Mouse (Mus musculus): ENCODE data around the gene Apba2. TPM values are rescaled to one million over a fixed set of nuclear protein-coding genes. Genes with fewer than 3 reads are reported as not detected.

The Apba2 gene
- polyA plus RNA-seq, 1 experiment from 2014 or later = 7.3 TPM

- no peak overlapping the region for H3K4me2 ChIP-seq (replicated peaks)
- no peak overlapping the region for H3K4me3 ChIP-seq (replicated peaks)
- 79% methylated on average over 6 of the region's 6 CpGs for WGBS
- no peak for ATAC-seq (ENCODE audit: insufficient number of reproducible peaks, low FRiP score, low TSS enrichment, low read depth)
- no peaks in the 10 kb centered on the region for H3K36me3 ChIP-seq
- no peaks in the 10 kb centered on the region for H3K9me3 ChIP-seq (replicated peaks)
- no peaks in the 10 kb centered on the region for H3K4me1 ChIP-seq
- H3K27me3 ChIP-seq = no peaks in the 10 kb centered on the region
- no peak overlapping the region for H3K9ac ChIP-seq
- no peak overlapping the region for H3K27ac ChIP-seq (replicated peaks)
These were observed 196.4 kb downstream of the Apba2 start for GRCm38 (mm10) chr7:64697791-64698337.

DNA sequence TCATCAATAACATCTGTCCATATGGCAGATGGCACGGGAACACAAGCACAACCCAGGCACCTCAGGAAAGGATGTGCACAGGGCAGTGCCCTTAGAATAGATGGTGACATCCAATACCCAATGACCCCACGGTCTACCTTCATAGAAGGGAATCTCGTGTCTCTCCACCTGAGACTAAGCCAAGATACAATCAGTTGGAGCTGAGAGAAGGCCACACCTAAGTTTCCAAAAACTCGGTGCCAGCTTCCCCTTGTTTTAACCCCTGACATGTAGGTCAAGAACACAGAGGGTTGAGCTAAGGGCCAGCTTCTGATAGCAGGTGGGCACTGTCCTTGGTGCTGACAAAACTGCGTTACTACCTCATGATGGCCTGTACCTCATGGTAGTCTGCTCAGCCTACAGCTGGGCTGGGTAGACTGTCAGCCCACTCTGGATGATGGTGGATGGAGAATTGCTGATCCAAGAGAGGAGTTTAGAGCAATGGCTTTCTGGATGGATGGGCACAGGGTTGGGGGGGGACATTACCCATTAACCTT lies 202.6 kb downstream of the Apba2 start:
- no peak overlapping the region for H3K27ac ChIP-seq (replicated peaks)
- no peak overlapping the region for H3K9ac ChIP-seq
- no peaks in the 10 kb centered on the region for H3K9me3 ChIP-seq (replicated peaks)
- ATAC-seq (ENCODE audit: insufficient number of reproducible peaks, low FRiP score, low TSS enrichment, low read depth) = no peak
- no peak overlapping the region for H3K4me3 ChIP-seq (replicated peaks)
- 72% methylated on average over 5 of the region's 5 CpGs for WGBS
- H3K4me1 ChIP-seq = no peaks in the 10 kb centered on the region
- H3K27me3 ChIP-seq = no peaks in the 10 kb centered on the region
- H3K4me2 ChIP-seq (replicated peaks) = no peak overlapping the region
- no peaks in the 10 kb centered on the region for H3K36me3 ChIP-seq

DNA sequence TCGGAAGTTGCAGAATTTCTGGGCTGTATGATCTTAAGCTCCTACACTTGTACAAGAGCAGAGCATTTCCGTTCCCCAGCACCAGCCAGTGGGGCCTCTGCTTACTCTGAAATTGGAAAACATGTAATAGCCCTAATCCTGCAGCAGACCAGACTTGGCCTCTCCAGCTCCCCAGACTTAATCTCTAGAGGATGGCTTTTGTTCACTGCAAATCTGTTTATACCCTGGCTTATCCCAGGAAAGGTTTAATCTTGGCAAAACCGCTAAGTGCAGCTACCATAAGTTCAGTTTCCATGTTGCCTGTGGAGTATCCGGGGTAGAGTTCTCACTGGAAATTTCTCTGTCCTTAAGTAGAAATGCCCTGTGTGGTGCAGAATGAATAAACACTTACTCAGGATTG lies 206.7 kb downstream of the Apba2 start:
- no peak for ATAC-seq (ENCODE audit: insufficient number of reproducible peaks, low FRiP score, low TSS enrichment, low read depth)
- Histone ChIP-seq H3K36me3 (no peaks in the 10 kb centered on the region), H3K4me1 (no peaks in the 10 kb centered on the region), H3K4me2 (replicated peaks) (no peak overlapping the region), H3K9me3 (replicated peaks) (no peaks in the 10 kb centered on the region), H3K9ac (no peak overlapping the region), H3K4me3 (replicated peaks) (no peak overlapping the region), H3K27ac (replicated peaks) (no peak overlapping the region), H3K27me3 (no peaks in the 10 kb centered on the region)
- 82% methylated on average over 4 of the region's 4 CpGs for WGBS

- 81% methylated on average over 13 of the region's 13 CpGs for WGBS
- H3K27ac ChIP-seq (replicated peaks) = no peak overlapping the region
- no peaks in the 10 kb centered on the region for H3K9me3 ChIP-seq (replicated peaks)
- no peaks in the 10 kb centered on the region for H3K36me3 ChIP-seq
- no peaks in the 10 kb centered on the region for H3K27me3 ChIP-seq
- H3K4me2 ChIP-seq (replicated peaks) = no peak overlapping the region
- H3K4me1 ChIP-seq = no peaks in the 10 kb centered on the region
- ATAC-seq (ENCODE audit: insufficient number of reproducible peaks, low FRiP score, low TSS enrichment, low read depth) = no peak
- H3K9ac ChIP-seq = no peak overlapping the region
- H3K4me3 ChIP-seq (replicated peaks) = no peak overlapping the region
These were observed 208.2 kb downstream of the Apba2 start for GRCm38 (mm10) chr7:64709520-64710262.

- 57% methylated on average over 2 of the region's 2 CpGs for WGBS
- H3K9ac ChIP-seq = no peak overlapping the region
- no peaks in the 10 kb centered on the region for H3K4me1 ChIP-seq
- H3K9me3 ChIP-seq (replicated peaks) = no peaks in the 10 kb centered on the region
- no peak overlapping the region for H3K4me2 ChIP-seq (replicated peaks)
- H3K36me3 ChIP-seq = no peaks in the 10 kb centered on the region
- ATAC-seq (ENCODE audit: insufficient number of reproducible peaks, low FRiP score, low TSS enrichment, low read depth) = no peak
- no peak overlapping the region for H3K4me3 ChIP-seq (replicated peaks)
- H3K27ac ChIP-seq (replicated peaks) = no peak overlapping the region
- no peaks in the 10 kb centered on the region for H3K27me3 ChIP-seq
These were observed 214.8 kb downstream of the Apba2 start for GRCm38 (mm10) chr7:64716286-64716685.

GRCm38 (mm10) chr7:64723313-64723712 lies 221.8 kb downstream of the Apba2 start:
- Histone ChIP-seq H3K9me3 (replicated peaks) (no peaks in the 10 kb centered on the region), H3K27ac (replicated peaks) (no peak overlapping the region), H3K4me1 (no peaks in the 10 kb centered on the region), H3K27me3 (no peaks in the 10 kb centered on the region), H3K4me2 (replicated peaks) (no peak overlapping the region), H3K4me3 (replicated peaks) (no peak overlapping the region), H3K9ac (no peak overlapping the region), H3K36me3 (no peaks in the 10 kb centered on the region)
- 76% methylated on average over 3 of the region's 3 CpGs for WGBS
- ATAC-seq (ENCODE audit: insufficient number of reproducible peaks, low FRiP score, low TSS enrichment, low read depth) = no peak

DNA sequence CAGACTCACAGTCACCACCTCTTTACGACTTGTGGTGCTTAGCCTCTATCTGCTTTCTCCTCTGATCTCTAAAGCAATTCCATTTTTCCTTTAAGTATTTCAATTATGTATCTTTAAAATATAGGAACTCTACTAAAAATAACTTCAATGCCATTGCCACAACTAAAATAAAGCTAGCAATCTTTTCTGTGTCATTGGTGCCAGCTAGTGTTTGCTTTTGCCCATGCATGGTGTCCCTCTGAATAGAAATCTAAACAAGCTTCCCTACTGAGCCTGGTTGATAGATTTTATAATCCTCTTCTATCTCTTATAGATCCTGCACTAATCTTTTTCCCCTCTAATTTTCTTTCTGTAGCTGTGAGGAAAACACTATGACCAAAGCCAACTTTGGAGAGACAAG lies 222.9 kb downstream of the Apba2 start:
- WGBS = 85% methylated on average over 1 of the region's 1 CpGs
- Histone ChIP-seq H3K27ac (replicated peaks) (no peak overlapping the region), H3K4me2 (replicated peaks) (no peak overlapping the region), H3K9me3 (replicated peaks) (no peaks in the 10 kb centered on the region), H3K4me3 (replicated peaks) (no peak overlapping the region), H3K36me3 (no peaks in the 10 kb centered on the region), H3K4me1 (no peaks in the 10 kb centered on the region), H3K9ac (no peak overlapping the region), H3K27me3 (no peaks in the 10 kb centered on the region)
- no peak for ATAC-seq (ENCODE audit: insufficient number of reproducible peaks, low FRiP score, low TSS enrichment, low read depth)

DNA sequence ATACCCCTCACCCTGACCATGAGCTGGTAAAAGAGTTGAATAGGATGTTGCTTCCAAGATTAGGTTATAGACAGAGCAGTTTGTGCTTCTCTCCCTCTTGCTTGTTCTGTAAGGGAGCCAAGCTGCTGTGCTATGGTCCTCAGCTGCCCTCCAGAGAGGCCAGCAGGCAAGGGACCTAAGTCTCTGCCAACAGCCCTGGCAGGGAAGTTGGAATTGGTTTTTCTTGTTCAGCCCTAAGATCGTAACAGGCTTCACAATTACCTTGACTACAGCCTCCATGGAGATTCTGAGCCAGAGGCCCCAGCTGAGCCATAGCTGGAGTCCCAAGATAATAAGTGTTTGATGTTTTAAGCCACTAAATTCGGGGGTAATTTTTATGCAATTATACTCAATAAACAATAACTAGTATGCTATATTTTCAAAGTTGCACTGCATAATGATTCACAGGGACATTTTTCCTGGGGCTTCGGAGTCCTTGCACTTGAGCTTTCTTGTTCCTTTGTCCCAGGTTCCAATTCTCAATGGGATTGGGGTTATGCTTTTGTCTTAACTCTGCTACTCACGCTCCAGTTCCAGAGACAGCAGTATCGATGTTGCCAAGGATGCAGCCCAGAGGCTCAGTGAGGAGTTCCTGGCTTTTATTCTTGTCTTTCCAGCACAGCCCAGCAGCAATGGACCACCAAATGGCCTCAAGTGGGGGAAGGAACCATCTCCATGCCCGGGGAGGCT lies 224.6 kb downstream of the Apba2 start:
- no peak overlapping the region for H3K9ac ChIP-seq
- H3K27ac ChIP-seq (replicated peaks) = no peak overlapping the region
- no peaks in the 10 kb centered on the region for H3K4me1 ChIP-seq
- no peaks in the 10 kb centered on the region for H3K9me3 ChIP-seq (replicated peaks)
- no peaks in the 10 kb centered on the region for H3K36me3 ChIP-seq
- ATAC-seq (ENCODE audit: insufficient number of reproducible peaks, low FRiP score, low TSS enrichment, low read depth) = no peak
- H3K4me2 ChIP-seq (replicated peaks) = no peak overlapping the region
- 71% methylated on average over 6 of the region's 6 CpGs for whole genome bisulfite sequencing
- H3K27me3 ChIP-seq = no peaks in the 10 kb centered on the region
- H3K4me3 ChIP-seq (replicated peaks) = no peak overlapping the region

- H3K4me2 ChIP-seq (replicated peaks) = no peak overlapping the region
- no peaks in the 10 kb centered on the region for H3K4me1 ChIP-seq
- H3K9ac ChIP-seq = no peak overlapping the region
- H3K27ac ChIP-seq (replicated peaks) = no peak overlapping the region
- H3K9me3 ChIP-seq (replicated peaks) = no peaks in the 10 kb centered on the region
- ATAC-seq (ENCODE audit: insufficient number of reproducible peaks, low FRiP score, low TSS enrichment, low read depth) = no peak
- H3K4me3 ChIP-seq (replicated peaks) = no peak overlapping the region
- 78% methylated on average over 5 of the region's 5 CpGs for WGBS
- H3K36me3 ChIP-seq = no peaks in the 10 kb centered on the region
- H3K27me3 ChIP-seq = no peaks in the 10 kb centered on the region
These were observed 226.7 kb downstream of the Apba2 start for GRCm38 (mm10) chr7:64728181-64728591.

GRCm38 (mm10) chr7:64728816-64729215 lies 227.3 kb downstream of the Apba2 start:
- no peak for ATAC-seq (ENCODE audit: insufficient number of reproducible peaks, low FRiP score, low TSS enrichment, low read depth)
- Histone ChIP-seq H3K4me2 (replicated peaks) (no peak overlapping the region), H3K9me3 (replicated peaks) (no peaks in the 10 kb centered on the region), H3K4me3 (replicated peaks) (no peak overlapping the region), H3K27me3 (no peaks in the 10 kb centered on the region), H3K36me3 (no peaks in the 10 kb centered on the region), H3K27ac (replicated peaks) (no peak overlapping the region), H3K4me1 (no peaks in the 10 kb centered on the region), H3K9ac (no peak overlapping the region)
- 70% methylated on average over 3 of the region's 3 CpGs for WGBS

DNA sequence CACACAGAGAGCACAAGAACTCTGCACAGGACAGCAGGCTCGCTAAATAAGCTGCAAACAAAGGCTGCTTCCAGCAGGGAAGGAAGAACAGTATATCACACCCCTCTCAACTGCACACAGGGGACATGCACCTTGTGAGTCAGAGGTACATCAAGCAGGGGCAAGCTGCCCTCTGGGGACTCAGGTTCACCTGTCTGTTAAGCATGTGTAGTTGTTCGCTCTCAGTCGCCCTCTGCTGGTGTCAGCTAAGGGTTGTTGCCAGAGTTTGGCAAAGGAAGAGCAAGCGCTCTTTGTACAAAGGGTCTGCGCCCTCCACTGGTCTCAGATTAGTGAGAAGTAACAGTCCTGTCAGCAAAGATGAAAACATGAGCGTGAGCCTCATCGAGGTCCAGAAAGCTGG lies 228.3 kb downstream of the Apba2 start:
- Histone ChIP-seq H3K4me2 (replicated peaks) (no peak overlapping the region), H3K27me3 (no peaks in the 10 kb centered on the region), H3K27ac (replicated peaks) (no peak overlapping the region), H3K4me3 (replicated peaks) (no peak overlapping the region), H3K36me3 (no peaks in the 10 kb centered on the region), H3K9ac (no peak overlapping the region), H3K4me1 (no peaks in the 10 kb centered on the region), H3K9me3 (replicated peaks) (no peaks in the 10 kb centered on the region)
- no peak for ATAC-seq (ENCODE audit: insufficient number of reproducible peaks, low FRiP score, low TSS enrichment, low read depth)
- WGBS = 27% methylated on average over 7 of the region's 7 CpGs

Data from embryonic facial prominence, embryonic 15.5 days (tissue).